Mouse (Mus musculus) splenic B cell, adult 2 months (primary cell): ENCODE results near the gene Cyb561d2.
"Not testable (repeated sequence)": the region's sequence is repeated elsewhere in the genome, so short reads cannot be mapped to it uniquely, and the experiment has no call there.

ENCODE experiments used
- DNase-seq: peaks from one replicate; pipeline ENCODE4 v3.0.0-alpha.2; 2011; ENCODE audit warnings: low read depth, low spot score
- H3K27me3 ChIP-seq: 2 replicates; pipeline ENCODE4 v1.6.1; 2012; ENCODE audit warnings: mild to moderate bottlenecking, low read length, moderate library complexity, mixed read lengths; ENCODE audit not compliant: control insufficient read depth, poor library complexity, insufficient read depth, severe bottlenecking
- H3K36me3 ChIP-seq: 2 replicates; pipeline ENCODE4 v1.6.1; 2012; ENCODE audit warnings: mild to moderate bottlenecking, low read length, moderate library complexity, mixed read lengths; ENCODE audit not compliant: control insufficient read depth, poor library complexity, insufficient read depth, severe bottlenecking

The Cyb561d2 gene

DNA sequence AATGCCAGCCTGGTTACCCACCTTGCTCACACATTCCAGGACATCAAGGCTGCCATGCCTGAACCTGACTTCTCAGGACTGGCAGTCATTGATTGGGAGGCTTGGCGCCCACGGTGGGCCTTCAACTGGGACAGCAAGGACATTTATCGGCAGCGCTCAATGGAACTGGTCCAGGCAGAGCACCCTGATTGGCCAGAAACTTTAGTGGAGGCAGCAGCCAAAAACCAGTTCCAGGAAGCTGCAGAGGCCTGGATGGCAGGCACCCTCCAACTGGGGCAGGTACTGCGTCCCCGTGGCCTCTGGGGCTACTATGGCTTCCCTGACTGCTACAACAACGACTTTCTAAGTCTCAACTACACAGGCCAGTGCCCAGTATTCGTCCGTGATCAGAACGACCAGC is 35.9 kb upstream of the Cyb561d2 start:
- Histone ChIP-seq H3K36me3 (no peaks in the 10 kb centered on the region), H3K27me3 (no peaks in the 10 kb centered on the region)
- no peak for DNase-seq

- no peaks in the 10 kb centered on the region for H3K36me3 ChIP-seq
- no peak for DNase-seq
- H3K27me3 ChIP-seq, result no peaks in the 10 kb centered on the region
Measured at GRCm38 (mm10) chr9:107576357-107577107, 34.5 kb upstream of the Cyb561d2 start, which contains the start of gene Hyal1. Gene Hyal1, plus strand, starts transcription at chr9:107576927.

DNA sequence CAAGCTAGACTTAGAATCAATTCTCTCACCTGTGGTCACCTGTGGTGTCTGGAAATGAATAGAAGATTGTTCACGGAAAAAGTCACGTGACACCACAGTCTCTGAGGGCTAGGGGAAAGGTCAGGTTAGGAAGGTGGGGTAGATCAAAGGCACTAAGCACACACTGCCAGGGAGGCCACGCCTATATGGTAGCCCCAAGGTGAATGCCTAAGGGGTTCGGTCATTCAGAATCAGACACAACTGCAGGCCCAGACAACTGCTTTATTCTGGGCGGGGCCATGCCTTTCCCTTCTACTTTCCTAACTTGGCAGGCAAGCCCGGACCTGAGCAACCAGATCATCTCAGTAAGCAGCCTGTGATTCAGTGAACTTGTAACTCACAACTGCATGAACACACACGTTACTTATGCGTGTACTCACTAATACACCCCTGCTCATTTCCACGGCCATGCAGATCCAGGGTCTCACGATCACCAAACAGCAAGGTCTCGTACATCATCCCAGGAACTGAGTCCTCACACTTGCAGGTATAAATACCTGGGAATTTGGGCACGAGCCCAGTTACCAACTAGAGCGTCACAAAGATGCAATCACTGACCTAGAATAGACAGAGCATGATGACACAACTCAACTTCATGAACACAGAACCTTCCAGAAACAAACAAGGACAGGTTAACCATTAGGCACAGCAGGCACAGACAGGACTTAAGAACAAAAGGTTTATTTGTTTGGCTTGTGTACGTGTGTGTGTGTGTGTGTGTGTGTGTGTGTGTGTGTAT is 33.8 kb upstream of the Cyb561d2 start:
- no peaks in the 10 kb centered on the region for H3K36me3 ChIP-seq
- DNase-seq, result no peak
- H3K27me3 ChIP-seq, result no peaks in the 10 kb centered on the region

DNA sequence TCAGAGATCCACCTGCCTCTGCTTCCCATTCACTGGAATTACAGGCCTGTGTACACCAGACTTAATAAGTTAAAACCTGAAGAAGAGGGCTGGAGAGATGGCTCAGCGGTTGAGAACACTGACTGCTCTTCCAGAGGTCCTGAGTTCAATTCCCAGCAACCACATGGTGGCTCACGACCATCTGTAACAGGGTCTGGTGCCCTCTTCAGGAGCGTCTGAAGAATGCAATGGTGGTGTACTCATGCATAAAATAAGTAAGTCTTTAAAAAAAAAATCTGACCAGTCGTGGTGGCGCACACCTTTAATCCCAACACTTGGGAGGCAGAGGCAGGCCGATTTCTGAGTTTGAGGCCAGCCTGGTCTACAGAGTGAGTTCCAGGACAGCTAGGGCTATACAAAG is 31.8 kb upstream of the Cyb561d2 start:
- DNase-seq, result not testable (repeated sequence)

DNA sequence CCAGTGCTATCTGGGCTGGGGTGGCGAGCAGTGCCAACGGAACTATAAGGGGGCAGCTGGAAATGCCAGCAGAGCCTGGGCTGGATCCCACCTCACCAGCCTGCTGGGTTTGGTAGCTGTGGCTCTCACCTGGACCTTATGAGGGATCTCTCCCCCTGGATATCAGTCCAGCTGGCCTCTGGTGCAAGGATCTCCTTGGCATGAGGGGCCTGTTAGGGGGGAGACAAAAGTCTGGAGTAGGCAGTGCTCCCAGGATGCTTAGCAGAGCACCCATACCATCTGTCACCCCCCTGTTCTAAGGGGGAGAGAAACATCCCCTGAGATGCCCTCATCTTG is 30.3 kb upstream of the Cyb561d2 start:
- DNase-seq, result no peak
- no peaks in the 10 kb centered on the region for H3K27me3 ChIP-seq

More for the DNA sequence above, 31.8 kb upstream of the Cyb561d2 start:
- not testable (repeated sequence) for H3K27me3 ChIP-seq, H3K36me3 ChIP-seq

GRCm38 (mm10) chr9:107571534-107572326 is 29.7 kb upstream of the Cyb561d2 start:
- Histone ChIP-seq H3K27me3 (no peaks in the 10 kb centered on the region), H3K36me3 (no peaks in the 10 kb centered on the region)
- DNase-seq, result no peak

More for the DNA sequence above, 30.3 kb upstream of the Cyb561d2 start:
- no peaks in the 10 kb centered on the region for H3K36me3 ChIP-seq

GRCm38 (mm10) chr9:107570845-107571244 is 28.9 kb upstream of the Cyb561d2 start:
- Histone ChIP-seq H3K27me3 (no peaks in the 10 kb centered on the region), H3K36me3 (no peaks in the 10 kb centered on the region)
- DNase-seq, result no peak

DNA sequence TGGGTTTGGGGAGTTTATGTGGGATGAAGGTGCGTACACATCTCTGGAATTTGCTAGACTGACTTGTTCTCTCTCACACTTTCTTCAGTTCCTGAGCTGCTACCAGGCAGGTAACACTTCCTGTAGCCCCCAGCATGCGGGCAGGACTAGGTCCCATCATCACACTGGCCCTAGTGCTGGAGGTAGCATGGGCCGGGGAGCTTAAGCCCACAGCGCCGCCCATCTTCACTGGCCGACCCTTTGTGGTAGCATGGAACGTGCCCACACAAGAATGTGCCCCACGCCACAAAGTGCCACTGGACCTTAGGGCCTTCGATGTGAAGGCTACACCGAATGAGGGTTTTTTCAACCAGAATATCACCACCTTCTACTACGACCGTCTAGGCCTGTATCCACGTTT is 28.0 kb upstream of the Cyb561d2 start:
- no peak for DNase-seq
- Histone ChIP-seq H3K27me3 (no peaks in the 10 kb centered on the region), H3K36me3 (no peaks in the 10 kb centered on the region)

DNA sequence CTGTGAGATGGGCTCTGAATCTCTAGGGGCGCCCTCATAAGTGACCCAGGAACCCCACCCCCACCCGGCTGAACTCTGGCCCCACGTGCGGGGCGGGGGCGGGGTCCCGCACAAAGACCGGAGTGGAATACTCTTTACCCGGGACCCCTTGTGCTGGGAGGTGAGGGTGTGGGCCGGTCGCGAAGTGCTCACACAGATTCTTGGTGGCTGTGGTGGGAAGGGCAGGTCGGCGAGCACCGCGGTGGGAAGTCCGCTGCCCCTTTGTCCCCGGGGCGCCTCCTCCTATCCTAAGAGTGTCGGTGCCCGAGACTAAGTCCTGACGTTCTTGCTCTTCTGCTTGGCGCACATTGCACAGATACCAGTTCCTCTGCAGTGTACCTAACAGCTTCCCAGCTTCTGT is 27.3 kb upstream of the Cyb561d2 start:
- DNase-seq, result no peak
- Histone ChIP-seq H3K27me3 (no peaks in the 10 kb centered on the region), H3K36me3 (no peaks in the 10 kb centered on the region)

- no peaks in the 10 kb centered on the region for H3K27me3 ChIP-seq
- peak; percentile 88 for DNase-seq
- H3K36me3 ChIP-seq, result no peaks in the 10 kb centered on the region
Measured at GRCm38 (mm10) chr9:107568331-107569261, 26.6 kb upstream of the Cyb561d2 start.

DNA sequence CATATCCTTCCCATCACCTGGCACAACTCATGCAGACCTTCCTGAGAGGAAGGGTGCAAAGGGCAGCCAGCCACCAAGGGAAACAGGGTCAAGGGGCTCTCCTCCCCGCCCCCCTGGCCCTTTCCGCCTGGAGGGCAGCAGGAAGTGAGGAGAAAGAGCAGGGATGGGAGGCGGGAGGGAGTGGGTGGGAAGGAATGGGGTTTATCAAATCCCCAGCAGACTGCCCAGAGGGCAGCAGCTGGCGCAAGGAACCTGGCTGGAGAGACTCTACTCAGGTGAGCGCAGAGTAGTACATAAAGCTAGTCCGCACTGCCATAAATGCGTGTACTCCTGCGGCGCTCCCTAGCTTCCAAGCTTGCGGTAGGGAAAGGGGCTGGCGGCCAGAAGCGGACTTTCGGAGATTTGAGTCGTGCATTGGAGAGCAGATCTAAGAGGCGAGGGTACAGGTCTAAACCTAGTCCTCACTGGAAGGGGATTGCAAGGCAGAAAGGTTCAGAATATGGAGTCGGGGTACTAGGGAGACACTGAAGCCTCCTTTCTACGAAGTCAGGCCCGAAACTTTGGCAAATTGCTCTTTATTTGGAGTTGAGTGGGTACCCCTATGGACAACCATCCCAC is 25.8 kb upstream of the Cyb561d2 start, which contains the start of gene Hyal2:
Gene Hyal2, plus strand, starts transcription at position 244 of the 618 bp plus-strand sequence.
- no peaks in the 10 kb centered on the region for H3K27me3 ChIP-seq
- DNase-seq, result no peak
- no peaks in the 10 kb centered on the region for H3K36me3 ChIP-seq

- DNase-seq, result no peak
- Histone ChIP-seq H3K27me3 (no peaks in the 10 kb centered on the region), H3K36me3 (no peaks in the 10 kb centered on the region)
Measured at GRCm38 (mm10) chr9:107566855-107567254, 24.9 kb upstream of the Cyb561d2 start.

- Histone ChIP-seq H3K27me3 (no peaks in the 10 kb centered on the region), H3K36me3 (no peaks in the 10 kb centered on the region)
- peak; percentile 88 for DNase-seq
Measured at GRCm38 (mm10) chr9:107566041-107566709, 24.2 kb upstream of the Cyb561d2 start.
